Mouse (Mus musculus) liver, adult 2 months (tissue): ENCODE data around the gene Bin2.

Experiments used
- CTCF ChIP-seq: fragments of 200-500 bp; IDR thresholded peaks from 2 replicates; pipeline ENCODE4 v1.5.1; 2011; ENCODE audit warnings: low read depth, low read length, control low read depth
- POLR2A ChIP-seq: fragments of 200-500 bp; IDR thresholded peaks from 2 replicates; pipeline ENCODE4 v1.6.1; 2011; ENCODE audit warnings: low read length, control low read depth; ENCODE audit not compliant: insufficient read depth; ENCODE audit errors: extremely low read depth

DNA sequence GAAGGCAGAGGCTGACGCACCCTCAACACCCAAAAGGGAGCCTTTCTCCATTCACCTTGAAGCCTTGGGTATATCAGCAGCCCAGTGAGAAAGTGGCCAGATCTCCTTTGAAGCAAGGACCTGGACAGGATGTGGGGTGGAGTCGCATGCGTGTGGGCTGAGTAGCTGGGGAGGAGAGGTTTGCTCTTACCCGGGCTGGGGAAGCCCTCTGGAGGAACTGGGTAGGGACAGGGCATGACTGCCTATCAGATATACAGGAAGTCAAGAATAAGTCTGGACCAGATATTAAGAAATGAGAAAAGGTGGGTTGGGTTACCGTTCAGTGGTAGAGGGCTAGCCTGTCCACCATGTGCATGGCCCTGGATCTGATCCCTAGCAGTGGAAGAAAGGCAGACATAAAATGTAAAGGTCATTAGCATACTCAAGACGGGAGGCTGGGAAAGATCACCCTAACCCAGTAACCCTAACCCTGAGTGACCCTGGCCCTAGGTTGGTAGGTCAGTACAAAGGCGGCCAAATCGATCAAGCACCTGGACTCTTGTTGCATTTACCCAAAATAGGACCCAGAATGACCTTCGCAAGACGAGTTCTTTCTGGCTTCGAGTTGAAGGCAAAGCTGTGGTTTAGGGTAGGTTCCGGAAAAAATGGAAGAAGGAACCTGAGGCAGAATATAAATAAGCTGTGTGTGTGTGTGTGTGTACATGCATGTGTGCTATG lies 37.7 kb downstream of the Bin2 start:
- TF ChIP-seq POLR2A: no peak
- no peak for TF ChIP-seq CTCF
